Mouse (Mus musculus) liver, adult 2 months (tissue): ENCODE measurements around the gene Crygs. TPM values are rescaled to one million over a fixed set of nuclear protein-coding genes. Genes with fewer than 3 reads are reported as not detected.

Experiments used
- DNase-seq: peaks from one replicate; pipeline ENCODE4 v3.0.0-alpha.2; 2011; ENCODE audit warnings: low read depth, low spot score; ENCODE audit errors: extremely low read depth
- H3K27ac ChIP-seq: fragments of 200-500 bp; replicated peaks from 2 replicates; pipeline ENCODE4 v1.5.1; 2012; ENCODE audit warnings: low read depth, mild to moderate bottlenecking, control low read depth, inconsistent platforms, low read length; ENCODE audit not compliant: insufficient read depth
- H3K27me3 ChIP-seq: fragments of 200-500 bp; 2 replicates; pipeline ENCODE4 v1.6.1; 2012; ENCODE audit warnings: mild to moderate bottlenecking, moderate library complexity, low read length, inconsistent platforms; ENCODE audit not compliant: control insufficient read depth, insufficient read depth
- H3K36me3 ChIP-seq: fragments of 200-500 bp; 2 replicates; pipeline ENCODE4 v1.6.1; 2012; ENCODE audit warnings: low read length, inconsistent platforms; ENCODE audit not compliant: control insufficient read depth, insufficient read depth
- H3K4me1 ChIP-seq: fragments of 200-500 bp; 2 replicates; pipeline ENCODE4 v1.6.1; 2011; ENCODE audit warnings: low read length; ENCODE audit not compliant: control insufficient read depth, insufficient read depth
- H3K4me3 ChIP-seq: fragments of 200-500 bp; 2 replicates; pipeline ENCODE4 v1.5.1; 2011; ENCODE audit warnings: low read depth, mild to moderate bottlenecking, control low read depth, low read length, moderate library complexity; ENCODE audit not compliant: insufficient read depth
- H3K79me2 ChIP-seq: fragments of 200-500 bp; 2 replicates; pipeline ENCODE4 v1.6.1; 2012; ENCODE audit warnings: inconsistent platforms, mild to moderate bottlenecking, low read length, moderate library complexity; ENCODE audit not compliant: control insufficient read depth, insufficient read depth
- H3K9ac ChIP-seq: fragments of 200-500 bp; 2 replicates; pipeline ENCODE4 v1.6.1; 2012; ENCODE audit warnings: low read depth, mild to moderate bottlenecking, control low read depth, inconsistent platforms, low read length
- CTCF ChIP-seq: fragments of 200-500 bp; IDR thresholded peaks from 2 replicates; pipeline ENCODE4 v1.5.1; 2011; ENCODE audit warnings: low read depth, low read length, control low read depth
- POLR2A ChIP-seq: fragments of 200-500 bp; IDR thresholded peaks from 2 replicates; pipeline ENCODE4 v1.6.1; 2011; ENCODE audit warnings: low read length, control low read depth; ENCODE audit not compliant: insufficient read depth; ENCODE audit errors: extremely low read depth
- WGBS: fragments of 180-500 bp; shearing (Covaris S2); methylation state at CpG from one replicate; pipeline ENCODE4 v1.1.7; 2018; 5-methylcytosine and 5-hydroxymethylcytosine counted together
- polyA plus RNA-seq: library from polyadenylated mRNA; depleted of rRNA; stranded (reverse); fragments of >200 nt; gene quantifications from 2 replicates; pipeline ENCODE4 v1.2.3, GENCODE M21; 2012
- total RNA-seq: library from RNA; depleted of rRNA; stranded (reverse); fragments of >200 nt; gene quantifications from 2 replicates; pipeline ENCODE4 v1.2.3, GENCODE M21; 2014

Crygs gene
- total and polyA plus RNA-seq, 2 experiments: 0.10 TPM; not detected in 1

GRCm38 (mm10) chr16:22845481-22845880, 34.1 kb upstream of the Crygs start:
- peaks cover 13% of the 10 kb centered on the region for H3K4me1 ChIP-seq
- H3K27me3 ChIP-seq: no peaks in the 10 kb centered on the region
- peaks cover 3% of the 10 kb centered on the region; the same call in 1 of the 2 replicates for H3K79me2 ChIP-seq
- H3K36me3 ChIP-seq: peaks cover 13% of the 10 kb centered on the region
- WGBS: 34% methylated on average over 4 of the region's 4 CpGs
- DNase-seq: peak; percentile 94
- peak overlapping the region; percentile 80 for H3K27ac ChIP-seq
- H3K4me3 ChIP-seq: no peak overlapping the region
- no peak for TF ChIP-seq POLR2A
- TF ChIP-seq CTCF: no peak
- no peak overlapping the region for H3K9ac ChIP-seq

- Histone ChIP-seq H3K27ac (peak overlapping the region; percentile 80), H3K79me2 (peaks cover 3% of the 10 kb centered on the region; the same call in 1 of the 2 replicates), H3K4me3 (peak overlapping the region; percentile 66; the same call in 1 of the 2 replicates), H3K36me3 (peaks cover 19% of the 10 kb centered on the region), H3K9ac (no peak overlapping the region), H3K4me1 (peaks cover 13% of the 10 kb centered on the region), H3K27me3 (no peaks in the 10 kb centered on the region)
- DNase-seq: no peak
- TF ChIP-seq POLR2A (no peak), CTCF (no peak)
- 66% methylated on average over 5 of the region's 5 CpGs for WGBS
These were observed 33.5 kb upstream of the Crygs start for GRCm38 (mm10) chr16:22844834-22845233.

DNA sequence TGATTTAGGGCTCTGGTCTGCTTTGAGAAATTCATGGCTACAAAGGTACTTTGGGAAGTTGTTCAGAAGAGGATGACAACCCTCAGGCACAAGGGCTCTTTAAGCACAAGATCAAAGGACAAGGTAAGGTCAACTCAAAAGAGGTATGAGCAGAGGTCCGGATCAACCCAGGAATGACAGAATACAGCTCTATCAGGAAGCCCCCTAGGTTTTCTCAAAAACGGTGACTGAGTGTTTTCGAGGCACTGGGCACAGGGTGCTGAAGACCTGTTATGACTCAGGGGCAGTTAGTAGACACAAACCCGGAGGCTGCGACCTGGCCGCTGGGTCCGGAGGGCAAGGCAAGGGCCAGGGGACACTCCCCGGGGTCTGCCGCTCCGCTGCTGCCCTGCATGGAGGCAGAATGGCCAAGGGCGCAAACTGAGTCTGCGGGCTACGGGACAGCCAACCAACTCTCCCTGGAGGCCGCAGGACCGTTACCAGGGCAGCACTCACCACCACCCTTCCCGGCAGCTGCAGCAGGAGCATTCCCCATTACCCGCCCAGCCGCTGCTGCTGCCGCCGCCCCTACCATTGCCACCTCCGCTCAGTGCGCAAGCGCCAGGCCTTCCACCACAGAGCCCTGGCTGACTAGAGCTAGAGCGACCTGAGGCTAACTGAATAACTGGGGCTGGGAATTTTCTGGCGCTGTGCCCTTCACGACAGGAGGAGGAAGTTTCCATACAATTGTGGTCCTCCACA, 32.9 kb upstream of the Crygs start:
- no peak overlapping the region for H3K27ac ChIP-seq
- peaks cover 3% of the 10 kb centered on the region; the same call in 1 of the 2 replicates for H3K79me2 ChIP-seq
- 13% methylated on average over 26 of the region's 26 CpGs for WGBS
- DNase-seq: peak; percentile 74
- peaks cover 23% of the 10 kb centered on the region for H3K36me3 ChIP-seq
- peak overlapping the region; percentile 66 for H3K4me3 ChIP-seq
- peaks cover 13% of the 10 kb centered on the region for H3K4me1 ChIP-seq
- peak overlapping the region; percentile 70 for H3K9ac ChIP-seq
- TF ChIP-seq CTCF (no peak), POLR2A (no peak)
- no peaks in the 10 kb centered on the region for H3K27me3 ChIP-seq

- Histone ChIP-seq H3K27me3 (no peaks in the 10 kb centered on the region), H3K27ac (no peak overlapping the region), H3K9ac (no peak overlapping the region), H3K79me2 (peaks cover 3% of the 10 kb centered on the region; the same call in 1 of the 2 replicates), H3K36me3 (peaks cover 30% of the 10 kb centered on the region), H3K4me1 (peaks cover 13% of the 10 kb centered on the region), H3K4me3 (no peak overlapping the region)
- no peak for TF ChIP-seq CTCF
- no peak for TF ChIP-seq POLR2A
- DNase-seq: no peak
- WGBS: 92% methylated on average over 5 of the region's 5 CpGs
These were observed 31.5 kb upstream of the Crygs start for GRCm38 (mm10) chr16:22842871-22843270.

GRCm38 (mm10) chr16:22839146-22839857, 27.9 kb upstream of the Crygs start:
- Histone ChIP-seq H3K79me2 (peaks cover 2% of the 10 kb centered on the region; the same call in 1 of the 2 replicates), H3K36me3 (peaks cover 45% of the 10 kb centered on the region), H3K4me1 (peaks cover 2% of the 10 kb centered on the region; the same call in 1 of the 2 replicates), H3K9ac (no peak overlapping the region), H3K27ac (no peak overlapping the region), H3K4me3 (no peak overlapping the region), H3K27me3 (no peaks in the 10 kb centered on the region)
- DNase-seq: no peak
- 90% methylated on average over 3 of the region's 3 CpGs for WGBS
- TF ChIP-seq CTCF: no peak
- no peak for TF ChIP-seq POLR2A
